Mouse (Mus musculus) embryo, embryonic 10.5 days (tissue): ENCODE results near the gene Lpp.

Source experiments
- DNase-seq: peaks from one replicate; pipeline ENCODE4 v3.0.0-alpha.2; 2015; ENCODE audit warnings: low spot score

Gene Lpp

GRCm38 (mm10) chr16:24878977-24879376 is 485.7 kb downstream of the Lpp start:
- DNase-seq = no peak

GRCm38 (mm10) chr16:24880698-24881097 is 487.4 kb downstream of the Lpp start:
- no peak for DNase-seq

GRCm38 (mm10) chr16:24881981-24882775 is 488.9 kb downstream of the Lpp start:
- DNase-seq = no peak

GRCm38 (mm10) chr16:24884017-24884416 is 490.7 kb downstream of the Lpp start:
- no peak for DNase-seq

GRCm38 (mm10) chr16:24886346-24886745 is 493.0 kb downstream of the Lpp start:
- no peak for DNase-seq

- DNase-seq = peak; percentile 8
These were observed 493.6 kb downstream of the Lpp start for GRCm38 (mm10) chr16:24886943-24887342.

- no peak for DNase-seq
These were observed 498.1 kb downstream of the Lpp start for GRCm38 (mm10) chr16:24891453-24891852.

- no peak for DNase-seq
These were observed 501.9 kb downstream of the Lpp start for GRCm38 (mm10) chr16:24895160-24895559.

GRCm38 (mm10) chr16:24897641-24898040 is 504.3 kb downstream of the Lpp start:
- DNase-seq = no peak

- peak; percentile 53 for DNase-seq
These were observed 507.0 kb downstream of the Lpp start for GRCm38 (mm10) chr16:24900241-24900796.

- DNase-seq = peak; percentile 49
These were observed 508.0 kb downstream of the Lpp start for GRCm38 (mm10) chr16:24901139-24901859.

GRCm38 (mm10) chr16:24902111-24902510 is 508.8 kb downstream of the Lpp start:
- DNase-seq = no peak

GRCm38 (mm10) chr16:24908926-24909325 is 515.6 kb downstream of the Lpp start:
- DNase-seq = no peak

GRCm38 (mm10) chr16:24910321-24910720 is 517.0 kb downstream of the Lpp start:
- no peak for DNase-seq

- DNase-seq = no peak
These were observed 517.5 kb downstream of the Lpp start for GRCm38 (mm10) chr16:24910834-24911233.

GRCm38 (mm10) chr16:24912381-24912780 is 519.1 kb downstream of the Lpp start:
- no peak for DNase-seq

GRCm38 (mm10) chr16:24913021-24913420 is 519.7 kb downstream of the Lpp start:
- DNase-seq = no peak

GRCm38 (mm10) chr16:24913641-24914392 is 520.5 kb downstream of the Lpp start:
- no peak for DNase-seq

GRCm38 (mm10) chr16:24914393-24914751 is 521.1 kb downstream of the Lpp start:
- no peak for DNase-seq

- no peak for DNase-seq
These were observed 522.2 kb downstream of the Lpp start for GRCm38 (mm10) chr16:24915470-24915869.

- DNase-seq = peak; percentile 24
These were observed 526.2 kb downstream of the Lpp start for GRCm38 (mm10) chr16:24919349-24920012.

- no peak for DNase-seq
These were observed 536.8 kb downstream of the Lpp start for GRCm38 (mm10) chr16:24930070-24930469.
